In the genomic region with DNA sequence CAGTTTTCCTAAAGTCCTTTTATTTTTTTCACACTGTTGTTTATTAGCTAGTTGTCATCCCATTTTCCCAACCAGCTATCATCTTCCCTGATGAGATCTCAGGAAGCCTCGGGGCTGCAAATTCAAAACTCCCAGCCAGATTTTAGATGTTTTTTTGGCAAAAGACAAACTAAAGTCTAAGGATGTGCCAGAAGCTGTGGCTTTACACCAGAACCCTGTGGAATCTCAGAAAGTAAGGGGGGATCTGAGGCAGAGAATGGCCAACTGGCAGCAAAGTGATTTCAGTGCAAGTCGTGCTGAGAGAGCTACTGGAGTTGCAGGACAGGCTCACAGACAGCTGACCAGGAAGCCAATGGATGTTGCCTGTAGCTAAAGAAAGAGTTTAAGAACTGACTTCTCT, we compare ENCODE assay signal across 16 mouse cellular contexts.
"Had no signal": no experiment of that assay in that cellular context is flagged by ENCODE, and none has a peak within 500 bp of the region (broad histone marks: within the 10 kb centered on the region; RNA-seq: fewer than 3 reads in every experiment).

No protein-coding gene starts in this region.

- H3K4me3 ChIP-seq: kidney, embryonic 15.5 days; left cerebral cortex, adult 2 months; limb, embryonic 12.5 days; liver, embryonic 13.5 days; megakaryocyte, embryonic 14.5 days; midbrain, embryonic 15.5 days; stomach, embryonic 15.5 days had no signal

- H3K27me3 ChIP-seq: kidney, embryonic 15.5 days; limb, embryonic 12.5 days; liver, embryonic 13.5 days; megakaryocyte, embryonic 14.5 days; midbrain, embryonic 15.5 days; stomach, embryonic 15.5 days had no signal

- H3K4me2 ChIP-seq: kidney, embryonic 15.5 days; limb, embryonic 12.5 days; liver, embryonic 13.5 days; midbrain, embryonic 11.5 days; midbrain, embryonic 15.5 days; stomach, embryonic 15.5 days had no signal

- H3K9me3 ChIP-seq: kidney, embryonic 15.5 days; limb, embryonic 12.5 days; liver, embryonic 13.5 days; megakaryocyte, embryonic 14.5 days; midbrain, embryonic 15.5 days; stomach, embryonic 15.5 days had no signal

- ATAC-seq: liver, postnatal 0 days; midbrain, embryonic 15.5 days had no signal

- DNase-seq: kidney, adult 2 months; kidney, postnatal 14 days; liver; liver, embryonic 13.5 days; liver, postnatal 0 days; right cerebral cortex, postnatal 14 days; thymus, adult 2 months; thymus, postnatal 25 days had no signal

- H3K36me3 ChIP-seq: kidney, embryonic 15.5 days; limb, embryonic 12.5 days; liver, embryonic 13.5 days; midbrain, embryonic 15.5 days; stomach, embryonic 15.5 days had no signal

- H3K9ac ChIP-seq: kidney, embryonic 15.5 days; limb, embryonic 12.5 days; liver, embryonic 13.5 days; liver, postnatal 0 days; midbrain, embryonic 15.5 days; stomach, embryonic 15.5 days had no signal

- H3K4me1 ChIP-seq: kidney, embryonic 15.5 days; limb, embryonic 12.5 days; liver, embryonic 13.5 days; megakaryocyte, embryonic 14.5 days; midbrain, embryonic 15.5 days; stomach, embryonic 15.5 days had no signal

- H3K27ac ChIP-seq: kidney, embryonic 15.5 days; left cerebral cortex, adult 2 months; limb, embryonic 12.5 days; liver, embryonic 13.5 days; macrophage; midbrain, embryonic 15.5 days; stomach, embryonic 15.5 days had no signal
